Mouse (Mus musculus): ENCODE measurements around the gene Rptor.
A peak's percentile ranks its signal among the peaks of the same experiment; 100 is the strongest.

Gene Rptor

GRCm38 (mm10) chr11:119907006-119907650 lies 304.4 kb downstream of the Rptor start:
- DNase-seq (ENCODE audit: low spot score in 2 of 2) = no peak

DNA sequence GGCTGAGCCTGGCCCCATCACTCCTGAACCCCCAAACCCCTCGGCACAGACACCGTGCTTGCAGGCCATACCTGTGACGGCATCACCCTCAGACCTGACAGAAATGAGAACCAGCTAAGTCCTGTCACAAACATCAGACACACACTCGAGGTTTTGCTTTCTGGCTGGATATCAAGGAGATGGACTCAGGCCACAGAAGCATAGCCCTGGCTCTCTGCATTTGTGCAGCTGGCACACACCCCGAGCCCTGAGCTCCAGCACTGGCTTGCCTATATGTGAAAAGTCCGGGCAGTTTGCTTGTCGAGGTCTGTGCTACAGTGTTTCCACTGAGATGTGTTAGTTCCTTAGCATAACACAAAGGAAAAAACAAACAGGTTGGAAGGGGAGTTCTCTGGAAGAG lies 305.0 kb downstream of the Rptor start:
- DNase-seq (ENCODE audit: low spot score in 2 of 2) = no peak

- DNase-seq (ENCODE audit: low spot score in 2 of 2) = peak; percentile 29 to 57
These were observed 306.7 kb downstream of the Rptor start for GRCm38 (mm10) chr11:119909436-119909835.

DNA sequence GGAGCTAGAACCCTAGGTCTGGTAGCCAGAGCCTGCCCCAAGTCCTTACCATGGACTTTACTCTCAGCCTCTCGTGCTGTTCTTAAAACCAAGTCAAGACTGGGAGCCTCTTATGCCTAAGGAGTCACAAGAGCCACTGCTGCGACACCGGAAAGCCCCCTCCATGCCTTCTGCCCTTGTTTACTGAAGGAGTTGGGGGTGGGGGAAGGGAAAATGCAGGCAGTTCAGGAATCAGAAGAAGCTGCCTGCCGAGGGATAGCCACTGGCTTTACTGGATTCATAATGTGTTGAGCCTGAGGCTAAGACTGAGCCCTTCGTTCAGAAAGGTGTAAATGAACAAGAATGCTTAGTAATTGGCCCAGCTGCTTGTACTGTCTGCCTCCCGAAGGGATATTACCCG lies 310.1 kb downstream of the Rptor start:
- DNase-seq (ENCODE audit: low spot score in 2 of 2) = no peak

- DNase-seq (ENCODE audit: low spot score in 2 of 2) = peak; percentile 74 to 84
These were observed 310.7 kb downstream of the Rptor start, which contains the start of gene Chmp6 for GRCm38 (mm10) chr11:119913291-119913934. Gene Chmp6, plus strand, starts transcription at chr11:119913441.

- no peak for DNase-seq (ENCODE audit: low spot score in 2 of 2)
These were observed 311.2 kb downstream of the Rptor start for GRCm38 (mm10) chr11:119913935-119914314.

DNA sequence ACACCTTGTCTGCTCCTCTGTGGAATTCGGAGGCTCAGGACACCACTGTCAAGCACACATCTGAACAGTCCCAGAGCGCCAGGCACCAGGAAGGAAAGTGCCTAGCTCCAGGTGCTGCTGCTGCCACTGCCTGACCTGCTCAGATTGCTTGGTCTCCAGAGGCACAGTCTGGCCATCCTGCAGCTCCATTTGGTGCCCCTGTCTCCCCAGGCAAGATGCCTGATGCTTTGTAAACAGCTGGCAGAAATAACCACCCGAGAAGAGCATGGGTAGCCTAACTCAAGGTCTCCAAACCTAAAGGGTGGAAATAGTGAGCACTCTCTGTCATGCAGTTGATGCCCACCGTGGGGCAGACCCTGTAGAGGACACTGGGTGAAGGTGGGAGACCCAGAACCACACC lies 311.7 kb downstream of the Rptor start:
- DNase-seq (ENCODE audit: low spot score in 2 of 2) = no peak

DNA sequence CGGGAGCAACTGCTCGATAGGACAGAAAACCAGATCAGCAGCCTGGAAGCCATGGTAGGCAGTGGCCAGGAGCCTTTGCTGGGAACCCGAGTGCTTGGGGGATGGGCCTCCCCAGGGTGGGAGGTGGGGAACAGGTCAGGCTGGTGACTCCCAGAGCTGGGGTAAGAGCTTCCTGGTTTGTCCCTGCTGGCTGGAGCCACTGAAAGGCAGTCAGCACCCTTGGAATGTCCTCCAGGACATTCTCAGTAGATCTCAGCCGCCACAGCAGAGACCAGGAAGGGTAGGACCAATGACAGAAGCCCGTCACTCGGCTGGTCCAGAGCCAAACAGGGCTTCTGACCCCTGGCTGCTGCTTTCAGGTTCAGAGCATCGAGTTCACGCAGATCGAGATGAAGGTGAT lies 313.0 kb downstream of the Rptor start:
- DNase-seq (ENCODE audit: low spot score in 2 of 2) = no peak

GRCm38 (mm10) chr11:119916102-119916790 lies 313.5 kb downstream of the Rptor start:
- no peak for DNase-seq (ENCODE audit: low spot score in 2 of 2)

GRCm38 (mm10) chr11:119916834-119917469 lies 314.2 kb downstream of the Rptor start:
- DNase-seq (ENCODE audit: low spot score in 2 of 2) = no peak

- DNase-seq (ENCODE audit: low spot score in 2 of 2) = no peak
These were observed 315.8 kb downstream of the Rptor start for GRCm38 (mm10) chr11:119918521-119918920.

DNA sequence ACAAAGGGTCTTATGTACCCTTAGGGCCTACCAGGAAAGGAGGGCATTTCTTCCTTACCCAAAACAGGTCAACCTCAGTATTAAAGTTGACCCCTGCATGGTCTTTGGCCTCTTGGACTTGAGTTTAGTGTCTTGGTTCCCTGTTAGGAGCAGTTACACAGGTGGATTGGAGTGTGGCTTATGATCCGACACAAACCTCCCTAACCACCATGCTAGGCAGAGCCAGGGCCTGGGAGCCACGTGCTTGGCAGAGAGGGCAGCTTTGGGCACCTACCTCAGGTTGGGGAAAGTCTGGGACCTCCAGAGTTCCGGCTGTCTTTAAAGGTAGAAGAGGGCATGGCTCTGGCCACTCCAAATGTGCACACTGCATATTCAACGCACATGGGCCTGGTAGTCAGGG lies 316.7 kb downstream of the Rptor start:
- DNase-seq (ENCODE audit: low spot score in 2 of 2) = no peak

- DNase-seq (ENCODE audit: low spot score in 2 of 2) = peak; percentile 39 to 68
These were observed 317.2 kb downstream of the Rptor start for GRCm38 (mm10) chr11:119919897-119920296.

DNA sequence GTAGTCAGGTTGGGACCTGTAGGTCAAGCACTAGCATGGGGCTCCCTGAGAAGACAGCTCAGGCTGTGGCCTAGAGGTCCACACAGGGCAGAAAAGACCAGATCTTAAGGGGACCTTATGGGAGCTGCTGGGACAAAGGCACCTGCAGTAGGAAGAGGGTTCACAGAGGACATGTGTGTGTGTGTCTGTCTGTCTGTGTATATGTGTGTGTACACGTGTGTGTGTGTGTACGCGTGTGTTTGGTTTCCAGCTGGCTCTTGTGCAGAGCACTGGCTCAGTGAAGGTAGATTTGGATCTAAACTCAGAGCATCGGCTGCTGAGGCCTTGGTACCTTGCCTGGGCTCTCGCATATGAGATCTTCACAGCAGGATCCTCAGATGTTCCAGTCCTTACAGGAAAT lies 318.0 kb downstream of the Rptor start:
- no peak for DNase-seq (ENCODE audit: low spot score in 2 of 2)

GRCm38 (mm10) chr11:119925176-119925575 lies 322.5 kb downstream of the Rptor start:
- DNase-seq (ENCODE audit: low spot score in 2 of 2) = no peak

DNA sequence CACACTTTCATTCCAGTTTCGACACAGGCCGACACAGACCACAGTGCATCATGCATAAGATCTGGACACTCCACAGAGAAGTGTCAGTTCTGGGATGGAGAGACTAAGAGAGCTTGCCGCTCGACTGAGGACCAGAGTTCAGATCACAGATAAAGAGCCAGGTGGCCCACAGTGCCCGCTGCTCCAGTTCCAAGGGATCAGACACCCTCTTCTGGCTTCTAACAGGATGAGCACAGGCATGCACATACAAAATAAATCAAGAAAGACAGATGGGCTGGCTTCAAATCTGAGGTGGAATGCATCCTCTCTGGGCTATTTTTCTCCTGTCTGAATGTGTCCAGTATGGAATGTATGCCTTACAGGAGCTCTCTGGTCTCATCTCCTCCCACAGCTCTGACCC lies 324.1 kb downstream of the Rptor start:
- no peak for DNase-seq (ENCODE audit: low spot score in 2 of 2)

DNA sequence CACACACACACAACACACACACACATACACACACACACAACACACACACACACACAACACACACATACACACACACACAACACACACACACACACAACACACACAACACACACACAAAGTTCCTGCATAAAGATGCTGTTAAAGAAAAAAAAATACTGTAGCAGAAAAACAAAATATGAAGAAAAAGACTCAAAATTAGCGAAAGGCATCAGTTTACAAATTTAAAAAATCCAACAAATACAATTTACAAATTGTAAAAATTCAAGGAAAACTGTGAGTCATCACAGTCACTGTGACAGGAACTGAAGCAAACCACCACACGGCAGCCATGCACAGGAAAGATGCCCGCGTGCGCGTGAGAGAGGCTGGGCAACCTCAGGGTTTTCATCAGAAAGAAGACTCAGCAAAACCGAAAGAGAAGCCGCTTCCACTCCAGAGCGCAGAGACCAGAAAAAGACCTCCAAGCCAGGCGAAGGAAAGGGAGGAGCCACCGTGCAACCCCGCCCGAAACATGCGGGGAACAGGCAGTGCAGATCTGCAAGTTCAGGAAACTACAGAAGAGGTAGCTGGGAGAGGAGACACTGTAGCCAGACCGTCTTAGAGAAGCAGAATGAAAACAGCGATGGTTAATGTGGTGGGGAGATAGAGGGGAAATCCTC lies 325.4 kb downstream of the Rptor start:
- DNase-seq (ENCODE audit: low spot score in 2 of 2) = peak; percentile 29 to 41

GRCm38 (mm10) chr11:119929603-119930265 lies 327.0 kb downstream of the Rptor start:
- DNase-seq (ENCODE audit: low spot score in 2 of 2) = no peak

- no peak for DNase-seq (ENCODE audit: low spot score in 2 of 2)
These were observed 329.1 kb downstream of the Rptor start for GRCm38 (mm10) chr11:119931809-119932208.

- no peak for DNase-seq (ENCODE audit: low spot score in 2 of 2)
These were observed 330.4 kb downstream of the Rptor start for GRCm38 (mm10) chr11:119933142-119933541.

- no peak for DNase-seq (ENCODE audit: low spot score in 2 of 2)
These were observed 331.3 kb downstream of the Rptor start for GRCm38 (mm10) chr11:119933819-119934583.

Data from spleen, postnatal 14 days (tissue).